Comparison of ENCODE assay signal across 19 mouse cellular contexts in genomic region chr2:75748841-75749240, GRCm38 (mm10).
"Had no signal": no experiment of that assay in that cellular context is flagged by ENCODE, and none has a peak within 500 bp of the region (broad histone marks: within the 10 kb centered on the region; RNA-seq: fewer than 3 reads in every experiment).

No protein-coding gene starts in this region.

- H3K4me2 ChIP-seq: lung, embryonic 14.5 days; midbrain, embryonic 12.5 days; neural tube, embryonic 13.5 days; neural tube, embryonic 15.5 days had no signal

- H3K4me3 ChIP-seq: midbrain, embryonic 10.5 days; midbrain, embryonic 12.5 days; myocyte; neural tube, embryonic 13.5 days; neural tube, embryonic 15.5 days had no signal

- H3K4me1 ChIP-seq: midbrain, embryonic 10.5 days; midbrain, embryonic 12.5 days; neural tube, embryonic 13.5 days; neural tube, embryonic 15.5 days had no signal

- H3K27ac ChIP-seq: midbrain, embryonic 10.5 days; midbrain, embryonic 12.5 days; neural tube, embryonic 13.5 days; neural tube, embryonic 15.5 days had no signal

- H3K9me3 ChIP-seq: midbrain, embryonic 10.5 days; midbrain, embryonic 12.5 days; neural tube, embryonic 13.5 days; neural tube, embryonic 15.5 days had no signal

- H3K27me3 ChIP-seq: midbrain, embryonic 12.5 days; neural tube, embryonic 13.5 days; neural tube, embryonic 15.5 days had no signal

- DNase-seq: lung, adult 18-20 months; lung, embryonic 14.5 days; lung, postnatal 10 days; lung, postnatal 4 days; midbrain, embryonic 14.5 days; retina, postnatal 1 day; right cerebral cortex, adult 18-20 months; right cerebral cortex, postnatal 25 days; right cerebral cortex, postnatal 4 days; spleen, adult 18-20 months; thymus, adult 18-20 months; thymus, postnatal 14 days; thymus, postnatal 36 days had no signal

- H3K36me3 ChIP-seq: midbrain, embryonic 10.5 days; midbrain, embryonic 12.5 days; neural tube, embryonic 13.5 days; neural tube, embryonic 15.5 days had no signal

- ATAC-seq: midbrain, embryonic 16.5 days had no signal

- H3K9ac ChIP-seq: lung, embryonic 14.5 days; midbrain, embryonic 12.5 days; neural tube, embryonic 13.5 days; neural tube, embryonic 15.5 days had no signal
